Mouse (Mus musculus): ENCODE measurements around the gene Nupr1l. TPM values are rescaled to one million over a fixed set of nuclear protein-coding genes. Genes with fewer than 3 reads are reported as not detected.

The Nupr1l gene
- polyA plus RNA-seq, 1 experiment from 2014 or later: 3.4 TPM

GRCm38 (mm10) chr5:129924820-129925452, 16.6 kb downstream of the Nupr1l start:
- H3K27ac ChIP-seq (replicated peaks; ENCODE audit: low read depth, low read length): no peak overlapping the region
- no peak overlapping the region for H3K4me2 ChIP-seq (ENCODE audit: low read depth, low read length)
- no peaks in the 10 kb centered on the region for H3K4me1 ChIP-seq (ENCODE audit: control insufficient read depth, insufficient read depth, low read length)
- no peaks in the 10 kb centered on the region for H3K36me3 ChIP-seq (ENCODE audit: control insufficient read depth, insufficient read depth, low read length)
- DNase-seq (ENCODE audit: low spot score): no peak
- H3K9ac ChIP-seq (ENCODE audit: low read depth, low read length): no peak overlapping the region
- H3K9me3 ChIP-seq (ENCODE audit: control insufficient read depth, low read length): no peaks in the 10 kb centered on the region
- no peaks in the 10 kb centered on the region for H3K27me3 ChIP-seq (replicated peaks; ENCODE audit: control insufficient read depth, insufficient read depth, low read length)
- no peak overlapping the region for H3K4me3 ChIP-seq (ENCODE audit: low read depth, low read length)
- 86% methylated on average over 8 of the region's 8 CpGs for WGBS
- ATAC-seq (ENCODE audit: low read depth): no peak

DNA sequence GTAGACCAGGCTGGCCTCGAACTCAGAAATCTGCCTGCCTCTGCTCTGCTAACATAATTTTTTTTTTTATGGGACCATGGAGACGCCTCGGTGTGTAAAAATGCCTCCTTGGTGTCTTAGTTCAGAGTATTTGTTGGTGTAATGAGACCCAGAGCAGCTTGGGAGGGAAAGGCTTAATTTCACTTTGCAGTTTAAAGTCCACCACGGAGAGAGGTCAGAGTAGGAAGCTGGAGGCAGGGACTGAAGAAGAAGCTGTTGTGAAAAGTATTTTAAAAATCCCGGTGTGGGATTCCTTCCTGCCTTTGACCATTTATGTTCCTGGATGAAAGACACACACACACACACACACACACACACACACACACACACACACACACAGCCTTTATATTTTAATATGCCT, 17.6 kb downstream of the Nupr1l start:
- no peaks in the 10 kb centered on the region for H3K36me3 ChIP-seq (ENCODE audit: control insufficient read depth, insufficient read depth, low read length)
- no peak overlapping the region for H3K9ac ChIP-seq (ENCODE audit: low read depth, low read length)
- DNase-seq (ENCODE audit: low spot score) (no peak), ATAC-seq (ENCODE audit: low read depth) (no peak)
- WGBS: 63% methylated on average over 5 of the region's 5 CpGs
- H3K9me3 ChIP-seq (ENCODE audit: control insufficient read depth, low read length): no peaks in the 10 kb centered on the region
- H3K27me3 ChIP-seq (replicated peaks; ENCODE audit: control insufficient read depth, insufficient read depth, low read length): no peaks in the 10 kb centered on the region
- H3K27ac ChIP-seq (replicated peaks; ENCODE audit: low read depth, low read length): no peak overlapping the region
- no peak overlapping the region for H3K4me2 ChIP-seq (ENCODE audit: low read depth, low read length)
- H3K4me3 ChIP-seq (ENCODE audit: low read depth, low read length): no peak overlapping the region
- no peaks in the 10 kb centered on the region for H3K4me1 ChIP-seq (ENCODE audit: control insufficient read depth, insufficient read depth, low read length)

DNA sequence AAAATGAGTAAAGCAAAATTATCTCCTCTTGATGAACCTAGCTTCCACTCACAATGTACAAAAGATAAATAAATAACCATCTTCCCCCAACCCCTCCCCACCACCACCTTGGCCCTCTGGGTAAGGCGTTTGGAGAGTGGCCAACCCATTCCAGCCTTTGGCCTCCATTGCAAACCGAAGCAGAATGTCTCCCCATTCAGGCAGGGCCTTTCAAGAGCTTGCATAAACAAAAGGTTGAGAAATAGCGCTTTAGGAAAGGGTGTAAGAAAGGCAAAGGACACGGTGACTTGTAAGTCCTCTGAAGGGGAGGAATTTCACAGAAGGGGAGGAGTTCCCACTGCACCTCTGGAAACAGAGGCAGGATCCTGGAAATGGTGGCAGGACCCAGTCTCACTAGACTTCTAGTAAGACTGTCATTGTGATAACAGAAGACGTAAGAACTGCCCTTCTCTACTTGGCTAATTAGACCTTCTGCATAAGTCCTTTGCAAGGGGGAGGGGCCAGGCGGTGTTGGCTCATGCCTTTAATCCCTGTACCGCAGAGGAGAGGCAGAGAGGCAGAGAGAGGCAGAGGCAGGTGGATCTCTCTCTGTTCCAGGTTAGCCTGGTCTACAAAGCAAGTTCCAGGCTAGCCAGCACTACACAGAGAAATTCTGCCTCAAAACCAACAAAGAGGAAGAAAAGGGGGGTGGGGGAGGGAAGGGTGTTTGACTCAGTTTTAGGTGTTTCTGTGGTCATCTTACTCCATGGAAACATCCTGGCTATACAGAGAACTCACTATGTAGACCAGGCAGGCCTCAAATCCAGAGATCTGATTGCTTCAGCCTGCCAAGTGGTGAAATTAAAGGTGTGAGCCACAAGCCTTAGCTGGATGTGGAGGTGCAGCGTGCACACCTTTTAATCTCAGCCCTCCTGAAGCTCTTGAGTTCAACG, 21.9 kb downstream of the Nupr1l start:
- no peak for ATAC-seq (ENCODE audit: low read depth)
- H3K4me1 ChIP-seq (ENCODE audit: control insufficient read depth, insufficient read depth, low read length): no peaks in the 10 kb centered on the region
- H3K9me3 ChIP-seq (ENCODE audit: control insufficient read depth, low read length): no peaks in the 10 kb centered on the region
- H3K27me3 ChIP-seq (replicated peaks; ENCODE audit: control insufficient read depth, insufficient read depth, low read length): no peaks in the 10 kb centered on the region
- H3K4me2 ChIP-seq (ENCODE audit: low read depth, low read length): no peak overlapping the region
- H3K4me3 ChIP-seq (ENCODE audit: low read depth, low read length): no peak overlapping the region
- H3K36me3 ChIP-seq (ENCODE audit: control insufficient read depth, insufficient read depth, low read length): no peaks in the 10 kb centered on the region
- no peak for DNase-seq (ENCODE audit: low spot score)
- no peak overlapping the region for H3K9ac ChIP-seq (ENCODE audit: low read depth, low read length)
- no peak overlapping the region for H3K27ac ChIP-seq (replicated peaks; ENCODE audit: low read depth, low read length)
- 52% methylated on average over 9 of the region's 9 CpGs for WGBS

DNA sequence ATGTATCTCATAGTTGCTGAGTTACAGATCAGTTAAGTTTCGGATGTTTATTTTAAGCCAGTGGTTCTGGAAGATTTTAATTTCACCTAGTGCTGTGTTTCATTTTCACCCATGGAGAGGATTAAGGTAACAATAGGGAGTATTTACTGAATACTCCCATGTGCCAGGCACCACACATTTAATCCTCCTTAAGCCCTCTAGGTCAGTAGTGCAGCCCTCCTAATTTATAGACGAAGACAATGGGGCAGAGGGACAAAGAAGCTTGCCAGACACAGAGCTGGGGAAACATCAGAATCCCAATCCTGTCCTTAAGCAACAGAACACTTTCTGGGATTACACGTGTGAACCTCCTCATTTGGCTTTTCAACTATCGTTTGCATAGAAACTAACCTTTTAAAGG, 28.6 kb downstream of the Nupr1l start:
- Histone ChIP-seq H3K9ac (ENCODE audit: low read depth, low read length) (no peak overlapping the region), H3K4me3 (ENCODE audit: low read depth, low read length) (no peak overlapping the region), H3K36me3 (ENCODE audit: control insufficient read depth, insufficient read depth, low read length) (no peaks in the 10 kb centered on the region), H3K9me3 (ENCODE audit: control insufficient read depth, low read length) (no peaks in the 10 kb centered on the region), H3K27me3 (replicated peaks; ENCODE audit: control insufficient read depth, insufficient read depth, low read length) (no peaks in the 10 kb centered on the region), H3K4me1 (ENCODE audit: control insufficient read depth, insufficient read depth, low read length) (no peaks in the 10 kb centered on the region; the same call in 1 of the 2 replicates), H3K27ac (replicated peaks; ENCODE audit: low read depth, low read length) (no peak overlapping the region), H3K4me2 (ENCODE audit: low read depth, low read length) (no peak overlapping the region)
- peak; percentile 20 for DNase-seq (ENCODE audit: low spot score)
- WGBS: 44% methylated on average over 4 of the region's 4 CpGs
- ATAC-seq (ENCODE audit: low read depth): no peak

DNA sequence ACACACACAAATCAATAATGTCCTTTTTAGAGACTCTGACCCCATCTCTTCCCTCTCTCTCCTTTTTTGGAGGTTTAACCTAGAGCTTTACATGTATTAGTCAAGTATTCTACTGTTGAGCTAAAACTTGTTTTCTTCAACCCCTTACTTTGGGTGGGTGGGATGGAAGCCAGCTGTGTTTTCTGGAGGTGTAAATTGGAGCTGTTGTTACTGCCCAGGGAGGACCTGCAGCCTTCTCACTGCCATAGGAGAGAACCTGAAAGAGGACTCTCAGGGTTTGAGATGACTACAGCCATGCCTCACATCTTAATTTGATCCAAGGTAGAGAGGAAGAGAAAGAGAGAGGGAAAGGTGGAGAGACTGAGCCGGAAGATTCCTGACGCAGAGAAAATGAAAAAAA, 31.9 kb downstream of the Nupr1l start:
- Histone ChIP-seq H3K4me2 (ENCODE audit: low read depth, low read length) (peak overlapping the region; percentile 63; the same call in 1 of the 2 replicates), H3K4me1 (ENCODE audit: control insufficient read depth, insufficient read depth, low read length) (peaks cover 6% of the 10 kb centered on the region; the same call in 1 of the 2 replicates), H3K27me3 (replicated peaks; ENCODE audit: control insufficient read depth, insufficient read depth, low read length) (no peaks in the 10 kb centered on the region), H3K4me3 (ENCODE audit: low read depth, low read length) (no peak overlapping the region), H3K27ac (replicated peaks; ENCODE audit: low read depth, low read length) (no peak overlapping the region), H3K9ac (ENCODE audit: low read depth, low read length) (no peak overlapping the region), H3K36me3 (ENCODE audit: control insufficient read depth, insufficient read depth, low read length) (no peaks in the 10 kb centered on the region), H3K9me3 (ENCODE audit: control insufficient read depth, low read length) (no peaks in the 10 kb centered on the region)
- 54% methylated on average over 2 of the region's 2 CpGs for WGBS
- DNase-seq (ENCODE audit: low spot score): no peak
- no peak for ATAC-seq (ENCODE audit: low read depth)

DNA sequence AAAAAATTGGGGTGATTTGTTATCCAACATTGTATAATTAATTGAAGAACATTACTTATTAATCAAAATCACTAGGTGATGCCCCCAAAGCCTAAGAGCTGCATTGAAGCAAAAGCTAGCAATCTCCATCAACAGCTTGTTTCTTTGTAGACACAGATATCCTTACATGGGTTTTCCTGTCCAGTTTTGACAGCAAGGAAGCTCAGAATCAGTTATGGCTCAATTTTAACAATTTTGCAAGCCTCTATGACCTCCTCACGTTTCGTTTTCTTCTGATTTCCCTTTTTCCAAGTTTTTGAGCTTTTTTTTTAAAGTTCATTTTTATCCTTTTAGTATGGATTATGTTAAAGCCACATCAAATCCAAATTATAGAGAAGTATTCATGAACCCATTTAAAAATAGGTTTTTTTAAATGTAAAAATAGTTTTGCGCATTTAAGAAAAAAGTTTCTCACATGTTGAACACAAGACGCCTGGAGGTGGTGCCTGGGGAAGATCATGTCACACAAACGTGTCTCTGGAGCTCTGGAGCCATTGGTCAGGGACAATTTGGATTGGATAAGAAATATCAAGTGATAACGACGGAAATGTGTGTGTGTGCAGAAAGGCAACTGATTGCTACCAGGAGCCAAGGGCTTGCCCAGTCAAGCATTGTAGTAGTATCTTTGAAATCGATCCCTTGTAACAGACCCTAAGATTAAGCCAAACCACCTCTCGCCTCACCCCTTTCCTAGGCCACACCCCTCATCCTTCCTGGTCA, 32.6 kb downstream of the Nupr1l start:
- H3K27me3 ChIP-seq (replicated peaks; ENCODE audit: control insufficient read depth, insufficient read depth, low read length): no peaks in the 10 kb centered on the region
- H3K27ac ChIP-seq (replicated peaks; ENCODE audit: low read depth, low read length): peak overlapping the region; percentile 55
- peak overlapping the region; percentile 63 for H3K4me2 ChIP-seq (ENCODE audit: low read depth, low read length)
- H3K4me3 ChIP-seq (ENCODE audit: low read depth, low read length): peak overlapping the region; percentile 88
- 7% methylated on average over 9 of the region's 9 CpGs for WGBS
- no peaks in the 10 kb centered on the region for H3K9me3 ChIP-seq (ENCODE audit: control insufficient read depth, low read length)
- ATAC-seq (ENCODE audit: low read depth) (peak; percentile 35), DNase-seq (ENCODE audit: low spot score) (no peak)
- H3K9ac ChIP-seq (ENCODE audit: low read depth, low read length): peak overlapping the region; percentile 25; the same call in 1 of the 2 replicates
- peaks cover 6% of the 10 kb centered on the region; the same call in 1 of the 2 replicates for H3K4me1 ChIP-seq (ENCODE audit: control insufficient read depth, insufficient read depth, low read length)
- 0 out of 2 replicates have a peak, but pooled peaks cover 3% of the 10 kb centered on the region for H3K36me3 ChIP-seq (ENCODE audit: control insufficient read depth, insufficient read depth, low read length)

GRCm38 (mm10) chr5:129941495-129942045, 33.2 kb downstream of the Nupr1l start, which contains the start of gene Vkorc1l1:
Vkorc1l1 (plus strand) TSS chr5:129941970.
- WGBS: 1% methylated on average over 52 of the region's 59 CpGs

More at GRCm38 (mm10) chr5:129941495-129942045, 33.2 kb downstream of the Nupr1l start, which contains the start of gene Vkorc1l1:
- Histone ChIP-seq H3K9ac (ENCODE audit: low read depth, low read length) (peak within 1 kb of the TSS; percentile 86), H3K27ac (replicated peaks; ENCODE audit: low read depth, low read length) (peak within 1 kb of the TSS; percentile 55), H3K27me3 (replicated peaks; ENCODE audit: control insufficient read depth, insufficient read depth, low read length) (no peaks in the 10 kb centered on the region), H3K4me3 (ENCODE audit: low read depth, low read length) (peak within 1 kb of the TSS; percentile 88), H3K4me1 (ENCODE audit: control insufficient read depth, insufficient read depth, low read length) (peaks cover 6% of the 10 kb centered on the region; the same call in 1 of the 2 replicates), H3K4me2 (ENCODE audit: low read depth, low read length) (peak within 1 kb of the TSS; percentile 81), H3K36me3 (ENCODE audit: control insufficient read depth, insufficient read depth, low read length) (0 out of 2 replicates have a peak, but pooled peaks cover 3% of the 10 kb centered on the region), H3K9me3 (ENCODE audit: control insufficient read depth, low read length) (no peaks in the 10 kb centered on the region)
- DNase-seq (ENCODE audit: low spot score) (peak; percentile 99), ATAC-seq (ENCODE audit: low read depth) (peak; percentile 98)
